Mouse (Mus musculus): ENCODE data around the gene Nlrc4.

DNA sequence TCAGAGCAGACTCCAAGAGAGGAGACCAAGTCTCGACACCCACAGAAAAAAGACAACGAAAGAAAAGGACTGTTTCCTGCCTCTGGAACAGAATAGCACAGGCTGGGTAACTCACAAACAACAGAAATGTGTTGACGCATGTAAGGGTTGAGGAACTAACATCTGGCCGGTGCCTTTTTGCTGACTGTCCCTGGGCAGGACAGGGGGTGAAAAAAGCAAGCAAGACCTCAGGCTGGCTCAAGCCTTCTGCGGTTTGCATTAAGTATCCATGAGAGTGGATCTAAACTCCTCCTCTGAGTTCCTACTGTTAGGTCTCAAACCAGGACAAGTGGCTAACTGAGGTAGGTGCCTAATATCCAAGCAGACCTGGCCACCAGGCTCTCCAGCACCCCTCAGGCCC is 26.3 kb downstream of the Nlrc4 start:
- no peak for TF ChIP-seq CTCF (IDR thresholded peaks at IDR 0.05; ENCODE audit: low read depth, low read length)
- no peak for TF ChIP-seq EP300 (IDR thresholded peaks at IDR 0.05; ENCODE audit: insufficient read depth, low read depth, low read length)
- TF ChIP-seq POLR2A (IDR thresholded peaks at IDR 0.05; ENCODE audit: insufficient read depth, low read length): no peak

Measured in ES-Bruce4 (cell line).